Mouse (Mus musculus) forebrain, embryonic 16.5 days (tissue): ENCODE results near the gene Kntc1. TPM values are rescaled to one million over a fixed set of nuclear protein-coding genes. Genes with fewer than 3 reads are reported as not detected.
"Not testable (repeated sequence)": the region's sequence is repeated elsewhere in the genome, so short reads cannot be mapped to it uniquely, and the experiment has no call there.

Experiments used
- ATAC-seq: fragments of 200-750 bp; cut with Nextera tagmentation; 2 replicates; pipeline ENCODE4 v1.8.0; 2017; ENCODE audit warnings: mild to moderate bottlenecking, moderate library complexity
- H3K27ac ChIP-seq: fragments of 300-500 bp; sonication (generic); 2 replicates; pipeline ENCODE4 v1.5.1; 2014; ENCODE audit warnings: low read length, control low read depth
- H3K27me3 ChIP-seq: fragments of 300-500 bp; sonication (generic); replicated peaks from 2 replicates; pipeline ENCODE4 v1.6.1; 2014; ENCODE audit warnings: low read length; ENCODE audit not compliant: control insufficient read depth, insufficient read depth
- H3K36me3 ChIP-seq: fragments of 300-500 bp; sonication (generic); 2 replicates; pipeline ENCODE4 v1.6.1; 2014; ENCODE audit not compliant: control insufficient read depth, insufficient read depth
- H3K4me1 ChIP-seq: fragments of 300-500 bp; sonication (generic); replicated peaks from 2 replicates; pipeline ENCODE4 v1.6.1; 2014; ENCODE audit warnings: low read length; ENCODE audit not compliant: control insufficient read depth, insufficient read depth
- H3K4me2 ChIP-seq: fragments of 300-500 bp; sonication (generic); 2 replicates; pipeline ENCODE4 v1.6.1; 2014; ENCODE audit warnings: mild to moderate bottlenecking, low read length, control low read depth
- H3K4me3 ChIP-seq: fragments of 300-500 bp; sonication (generic); replicated peaks from 2 replicates; pipeline ENCODE4 v1.5.1; 2014; ENCODE audit warnings: mild to moderate bottlenecking, low read length, control low read depth
- H3K9ac ChIP-seq: fragments of 300-500 bp; sonication (generic); replicated peaks from 2 replicates; pipeline ENCODE4 v1.6.1; 2014; ENCODE audit warnings: low read depth, low read length, control low read depth
- H3K9me3 ChIP-seq: fragments of 300-500 bp; sonication (generic); 2 replicates; pipeline ENCODE4 v1.6.1; 2016; ENCODE audit warnings: low read length; ENCODE audit not compliant: control insufficient read depth
- WGBS: fragments of 180-500 bp; shearing (Covaris S2); extraction: QIAGEN DNeasy Blood & Tissue Kit; methylation state at CpG from one replicate; pipeline ENCODE4 v1.1.7; 2014; 5-methylcytosine and 5-hydroxymethylcytosine counted together
- polyA plus RNA-seq: library from polyadenylated mRNA; unstranded; fragments of >200 nt; fragmentation: Nextera tagmentation; extraction: Ambion mirVana; gene quantifications from 2 replicates; pipeline ENCODE4 v1.2.1, GENCODE M21; 2015

The Kntc1 gene
- 12.6 and 12.8 TPM in 2 replicates for polyA plus RNA-seq

GRCm38 (mm10) chr5:123749065-123750064 is at the start of gene Kntc1, which contains the start of gene Rsrc2:
Gene Kntc1 (plus strand): TSS chr5:123749716.
Gene Rsrc2 (minus strand): TSS chr5:123749414.
- Histone ChIP-seq H3K36me3 (peaks cover 3% of the 10 kb centered on the region), H3K9ac (peak within 1 kb of the TSS; percentile 88), H3K27me3 (no peaks in the 10 kb centered on the region), H3K4me2 (peak within 1 kb of the TSS; percentile 72), H3K4me1 (peaks cover 22% of the 10 kb centered on the region), H3K9me3 (no peaks in the 10 kb centered on the region), H3K27ac (peak within 1 kb of the TSS; percentile 99), H3K4me3 (peak within 1 kb of the TSS; percentile 94)
- under 1% methylated on average over 63 of the region's 63 CpGs for WGBS
- peak; percentile 98 for ATAC-seq

GRCm38 (mm10) chr5:123700625-123701024 is 48.9 kb upstream of the Kntc1 start:
- 71% methylated on average over 11 of the region's 11 CpGs for WGBS
- Histone ChIP-seq H3K4me2 (no peak overlapping the region), H3K9me3 (no peaks in the 10 kb centered on the region), H3K27me3 (no peaks in the 10 kb centered on the region), H3K27ac (no peak overlapping the region), H3K4me3 (no peak overlapping the region), H3K36me3 (peaks cover 40% of the 10 kb centered on the region), H3K4me1 (no peaks in the 10 kb centered on the region), H3K9ac (no peak overlapping the region)
- ATAC-seq, result no peak

- no peak for ATAC-seq
- Histone ChIP-seq H3K4me3 (no peak overlapping the region), H3K27me3 (no peaks in the 10 kb centered on the region), H3K4me1 (no peaks in the 10 kb centered on the region), H3K36me3 (peaks cover 53% of the 10 kb centered on the region), H3K9me3 (no peaks in the 10 kb centered on the region), H3K9ac (no peak overlapping the region), H3K4me2 (no peak overlapping the region), H3K27ac (no peak overlapping the region)
- WGBS, result 92% methylated on average over 12 of the region's 12 CpGs
These were observed 40.9 kb upstream of the Kntc1 start for GRCm38 (mm10) chr5:123708598-123708997.

- Histone ChIP-seq H3K27me3 (no peaks in the 10 kb centered on the region), H3K4me1 (no peaks in the 10 kb centered on the region), H3K27ac (no peak overlapping the region), H3K9me3 (no peaks in the 10 kb centered on the region), H3K36me3 (peaks cover 51% of the 10 kb centered on the region), H3K9ac (no peak overlapping the region), H3K4me3 (no peak overlapping the region), H3K4me2 (no peak overlapping the region)
- ATAC-seq, result no peak
- WGBS, result 77% methylated on average over 4 of the region's 4 CpGs
These were observed 39.9 kb upstream of the Kntc1 start for GRCm38 (mm10) chr5:123709571-123709970.

GRCm38 (mm10) chr5:123713782-123714181 is 35.7 kb upstream of the Kntc1 start:
- H3K4me3 ChIP-seq, result no peak overlapping the region
- no peak for ATAC-seq
- peaks cover 41% of the 10 kb centered on the region for H3K36me3 ChIP-seq
- H3K9me3 ChIP-seq, result no peaks in the 10 kb centered on the region
- no peaks in the 10 kb centered on the region for H3K27me3 ChIP-seq
- no peak overlapping the region for H3K27ac ChIP-seq
- peaks cover 16% of the 10 kb centered on the region for H3K4me1 ChIP-seq
- H3K4me2 ChIP-seq, result no peak overlapping the region
- no peak overlapping the region for H3K9ac ChIP-seq
- WGBS, result 95% methylated on average over 6 of the region's 6 CpGs

- Histone ChIP-seq H3K27ac (no peak overlapping the region), H3K36me3 (peaks cover 41% of the 10 kb centered on the region), H3K4me3 (no peak overlapping the region), H3K27me3 (no peaks in the 10 kb centered on the region), H3K4me2 (no peak overlapping the region), H3K9ac (no peak overlapping the region), H3K9me3 (no peaks in the 10 kb centered on the region), H3K4me1 (peaks cover 24% of the 10 kb centered on the region)
- ATAC-seq, result no peak
- 90% methylated on average over 4 of the region's 4 CpGs for WGBS
These were observed 34.9 kb upstream of the Kntc1 start for GRCm38 (mm10) chr5:123714622-123715021.

- Histone ChIP-seq H3K4me2 (peak within 1 kb of the TSS; percentile 91), H3K9ac (peak within 1 kb of the TSS; percentile 76), H3K9me3 (no peaks in the 10 kb centered on the region), H3K4me3 (peak within 1 kb of the TSS; percentile 94), H3K4me1 (peaks cover 27% of the 10 kb centered on the region), H3K27ac (peak within 1 kb of the TSS; percentile 91), H3K27me3 (no peaks in the 10 kb centered on the region), H3K36me3 (peaks cover 9% of the 10 kb centered on the region; the same call in 1 of the 2 replicates)
- under 1% methylated on average over 83 of the region's 83 CpGs for WGBS
- peak; percentile 100 for ATAC-seq
These were observed 28.9 kb upstream of the Kntc1 start, which contains the start of gene Zcchc8 for GRCm38 (mm10) chr5:123720328-123721311. Gene Zcchc8 (minus strand): TSS chr5:123721100.

- Histone ChIP-seq H3K36me3 (peaks cover 11% of the 10 kb centered on the region), H3K4me1 (peaks cover 10% of the 10 kb centered on the region)
- H3K27me3 ChIP-seq, H3K4me3 ChIP-seq, H3K27ac ChIP-seq, ATAC-seq, H3K4me2 ChIP-seq, H3K9ac ChIP-seq, H3K9me3 ChIP-seq: not testable (repeated sequence)
- 86% methylated on average over 7 of the region's 7 CpGs for WGBS
These were observed 25.7 kb upstream of the Kntc1 start for GRCm38 (mm10) chr5:123723816-123724215.
